Mouse (Mus musculus) spleen, postnatal 36 days (tissue): Measurements from ENCODE around the gene Npc1l1.

Experiments used
- DNase-seq, 2 experiments: peaks; one replicate each; pipeline ENCODE4 v3.0.0; 2022; ENCODE audit warnings: low spot score in 2 of 2, mixed read lengths in 1 of 2

Npc1l1 gene

DNA sequence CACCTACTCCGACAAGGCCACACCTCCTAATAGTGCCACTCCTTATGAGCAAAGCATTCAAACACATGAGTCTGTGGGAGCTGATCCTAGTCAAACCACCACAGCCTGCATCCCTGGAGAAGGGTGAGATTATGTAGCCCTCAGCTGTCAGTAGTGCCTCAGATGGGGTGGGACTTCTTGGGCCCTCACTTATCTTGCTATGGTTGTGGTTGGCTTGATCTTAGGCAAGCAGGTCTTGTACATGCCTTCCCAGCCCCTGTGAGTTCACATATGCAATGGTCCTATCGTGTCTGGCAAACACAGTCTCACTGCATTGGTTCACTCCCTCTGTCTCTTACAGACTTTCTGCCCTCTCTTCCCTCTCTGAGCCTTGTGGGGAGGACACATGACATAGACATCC lies 22.9 kb downstream of the Npc1l1 start:
- no peak for DNase-seq

DNA sequence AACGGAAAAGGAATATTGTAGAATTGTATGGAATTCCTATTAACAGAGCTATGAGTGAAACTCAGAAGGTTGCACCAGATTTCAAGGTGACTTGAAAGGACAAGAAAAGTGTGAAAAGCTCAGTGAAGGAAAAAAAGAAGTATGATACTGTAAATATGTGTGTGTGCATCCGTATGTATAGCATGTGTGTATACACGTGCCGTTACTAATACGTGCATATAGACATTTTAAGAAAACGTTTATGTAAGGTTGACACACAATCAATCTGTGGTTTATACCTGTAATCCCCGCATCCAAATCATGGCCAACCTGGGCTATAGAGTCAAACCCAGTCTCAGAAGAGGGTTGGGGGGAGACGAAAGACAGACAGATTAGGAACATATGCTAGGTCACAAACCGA lies 29.4 kb downstream of the Npc1l1 start:
- DNase-seq: no peak

DNA sequence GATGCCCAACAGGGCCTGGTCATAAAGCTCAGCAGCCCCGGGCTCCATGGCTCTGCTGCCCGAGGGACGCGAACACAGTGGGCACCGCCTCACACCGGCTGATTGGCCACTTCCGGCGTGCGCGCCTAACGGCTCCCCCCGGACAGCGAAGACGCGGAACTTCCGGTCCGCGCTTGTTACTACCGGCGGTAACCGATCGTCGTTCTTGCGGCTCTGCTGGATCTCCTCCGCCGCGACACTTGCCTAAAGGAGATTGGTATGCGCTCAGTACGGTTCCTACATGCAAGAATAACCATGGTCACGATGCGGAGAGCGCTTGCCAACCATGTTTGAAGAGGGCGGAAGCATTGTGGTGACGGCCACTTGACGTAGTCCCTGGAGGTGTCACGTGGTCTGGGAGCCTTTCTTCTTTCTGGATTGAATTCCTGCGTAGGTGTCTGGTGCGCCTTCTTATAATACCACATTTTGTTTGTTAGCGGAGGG lies 29.8 kb downstream of the Npc1l1 start, which contains the start of gene Nudcd3:
Nudcd3 (minus strand) TSS at position 329 of the 483 bp plus-strand sequence.
- peak; percentile 78 to 81 for DNase-seq

DNA sequence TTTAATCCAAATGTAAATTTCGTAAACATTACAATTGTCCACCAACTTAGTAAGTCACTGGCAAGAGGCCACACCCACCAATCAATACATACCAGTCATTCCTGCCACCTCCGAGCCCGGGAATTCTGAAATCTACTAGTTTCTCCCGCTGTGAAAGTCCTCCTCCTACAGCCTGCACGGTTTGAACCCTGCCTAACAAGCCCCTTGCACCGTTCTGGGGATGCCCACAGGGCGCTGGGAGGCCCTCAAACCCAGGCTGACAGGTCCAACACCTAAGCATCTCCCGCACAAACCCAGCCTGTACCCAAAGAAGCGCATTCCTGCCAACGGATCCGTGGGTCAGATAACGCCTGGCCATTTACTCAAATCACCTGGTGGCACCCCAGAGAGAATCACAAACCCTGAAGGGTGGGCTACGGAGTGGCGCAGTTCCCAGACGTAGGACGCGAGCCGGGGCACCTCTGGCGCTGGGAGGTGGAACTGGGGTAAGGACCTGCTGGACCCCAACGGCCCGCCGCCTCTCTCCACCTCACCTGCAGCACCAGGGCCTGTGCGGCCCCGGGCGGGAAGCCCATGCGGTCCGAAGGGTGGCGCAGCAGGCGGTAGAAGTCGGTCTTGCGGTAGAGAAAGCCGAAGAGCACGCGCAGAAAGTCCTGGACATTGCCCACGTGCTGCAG lies 30.4 kb downstream of the Npc1l1 start, which contains the start of gene A730071L15Rik:
A730071L15Rik (plus strand) TSS at position 620 of the 677 bp plus-strand sequence.
- no peak for DNase-seq

DNA sequence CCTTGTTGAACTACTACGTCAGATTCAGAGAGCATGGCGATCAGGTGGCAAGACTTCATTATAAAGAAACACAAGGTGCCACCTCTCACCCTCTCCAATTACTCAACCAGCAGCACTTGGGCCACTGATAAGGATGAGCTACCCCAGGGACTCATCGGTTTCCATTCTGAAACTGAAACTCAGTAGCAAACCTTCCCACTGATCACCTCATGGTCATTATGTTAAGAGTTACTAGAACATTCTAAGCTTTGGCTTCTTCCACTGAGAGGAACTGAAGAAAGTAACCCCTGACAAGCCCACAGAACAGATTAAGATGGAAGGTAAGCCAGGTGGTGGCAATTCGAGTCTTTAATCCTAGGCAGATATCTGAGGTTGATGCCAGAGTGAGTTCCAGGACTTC lies 31.5 kb downstream of the Npc1l1 start:
- DNase-seq: no peak

DNA sequence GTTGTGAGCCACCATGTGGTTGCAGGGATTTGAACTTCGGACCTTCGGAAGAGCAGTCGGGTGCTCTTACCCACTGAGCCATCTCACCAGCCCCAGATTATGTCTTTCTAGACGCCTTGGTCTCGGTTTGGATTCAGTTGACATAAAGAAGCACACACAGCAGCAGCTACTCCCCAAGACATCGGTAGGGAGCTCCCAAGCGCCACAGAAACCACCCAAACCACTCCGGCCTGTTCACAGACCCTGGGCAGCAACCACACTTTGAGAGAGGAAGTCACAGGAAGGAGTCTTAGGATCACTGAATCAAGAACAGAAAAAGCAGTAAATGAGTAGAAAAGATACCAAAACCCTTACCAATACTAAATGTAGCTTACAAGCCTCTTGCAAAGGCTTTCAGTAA lies 33.2 kb downstream of the Npc1l1 start:
- no peak for DNase-seq

DNA sequence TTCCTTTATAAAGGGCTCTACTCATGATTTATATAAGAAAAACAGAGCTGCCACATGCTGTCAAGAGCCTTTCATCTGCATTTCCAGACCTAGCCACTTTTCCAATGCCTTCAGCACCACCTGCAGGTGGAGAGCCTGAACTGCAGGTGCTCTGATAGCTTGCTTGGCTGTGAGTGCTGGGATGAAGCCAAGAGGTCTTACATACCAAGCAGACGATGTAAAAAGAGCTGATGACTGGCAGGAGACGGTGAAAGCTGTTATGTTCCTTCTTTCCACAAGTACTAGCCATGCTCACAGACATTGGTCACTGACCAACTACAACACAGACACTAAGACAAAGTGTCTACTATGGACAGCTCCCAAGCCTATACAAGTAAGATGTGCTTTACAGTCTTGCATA lies 42.1 kb downstream of the Npc1l1 start:
- DNase-seq: peak; percentile 67 to 77

DNA sequence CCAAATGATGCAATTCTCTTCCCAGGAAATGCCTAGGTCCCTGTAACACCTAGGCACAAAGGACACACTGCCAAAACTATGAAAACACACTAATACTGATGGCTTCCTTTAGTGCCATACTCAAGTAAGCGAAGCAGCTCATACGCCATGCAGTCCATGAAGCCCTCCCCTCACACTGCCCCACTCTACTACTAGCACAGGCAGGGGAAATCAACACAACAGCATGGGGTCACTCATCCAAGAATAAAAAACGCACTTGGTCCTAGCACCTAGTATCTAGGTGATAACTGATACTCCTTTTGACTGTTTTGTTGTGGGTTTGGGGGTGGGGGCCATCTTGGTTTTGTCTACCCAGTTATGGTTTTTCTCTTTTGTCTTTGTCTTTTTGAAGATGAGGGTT lies 42.5 kb downstream of the Npc1l1 start:
- DNase-seq: no peak

DNA sequence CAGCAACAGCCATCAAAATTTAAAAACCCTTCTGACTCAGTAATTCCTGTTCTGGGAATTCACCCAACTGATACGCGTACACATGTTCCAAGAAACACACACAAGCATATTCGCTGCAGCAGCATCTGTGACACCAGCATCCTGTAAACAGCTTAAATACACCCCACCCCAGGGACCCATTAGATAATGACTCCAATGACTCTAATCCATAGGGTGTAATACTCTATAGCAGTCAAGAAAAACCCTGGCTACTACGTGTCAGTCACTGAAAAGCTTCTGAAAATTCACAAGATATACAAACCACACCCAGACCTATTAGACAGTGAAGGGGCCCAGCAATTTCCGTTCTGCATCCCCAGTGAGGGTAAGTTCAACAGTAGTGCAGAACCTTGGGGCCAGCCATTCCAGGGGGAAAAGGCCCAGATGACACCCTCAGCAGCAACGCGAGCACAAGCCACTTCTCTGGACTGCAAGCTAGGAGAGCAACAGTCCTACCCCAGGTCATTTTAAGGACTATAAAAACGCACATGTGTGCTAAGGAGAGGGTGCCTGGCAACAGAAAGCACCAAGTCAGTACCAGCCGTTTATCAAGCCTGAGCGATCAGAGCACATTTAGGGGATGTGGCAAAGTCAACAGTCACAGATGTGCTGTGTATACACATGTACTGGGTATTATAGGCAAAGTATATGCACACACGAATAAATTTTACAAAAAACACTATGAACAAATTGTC lies 45.6 kb downstream of the Npc1l1 start:
- peak; percentile 41 to 47 for DNase-seq

DNA sequence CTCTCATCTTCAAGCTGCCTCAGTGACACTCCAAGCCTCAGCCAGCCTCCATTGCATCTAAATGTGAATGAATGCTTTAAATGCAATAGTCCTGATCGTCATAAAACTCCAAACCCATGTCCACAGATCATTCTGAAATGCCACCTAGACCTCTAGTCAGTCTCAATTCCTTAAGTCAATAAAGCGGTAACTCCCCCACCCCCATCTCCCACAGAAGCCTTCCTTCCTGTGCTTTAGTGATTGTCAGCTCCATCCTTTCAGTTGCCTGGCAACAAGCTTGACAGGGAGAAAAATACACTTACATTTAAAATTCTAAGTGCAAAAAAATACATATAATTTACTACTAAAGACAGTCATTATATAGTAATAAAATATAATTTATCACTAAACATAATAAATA lies 46.7 kb downstream of the Npc1l1 start:
- DNase-seq: no peak

DNA sequence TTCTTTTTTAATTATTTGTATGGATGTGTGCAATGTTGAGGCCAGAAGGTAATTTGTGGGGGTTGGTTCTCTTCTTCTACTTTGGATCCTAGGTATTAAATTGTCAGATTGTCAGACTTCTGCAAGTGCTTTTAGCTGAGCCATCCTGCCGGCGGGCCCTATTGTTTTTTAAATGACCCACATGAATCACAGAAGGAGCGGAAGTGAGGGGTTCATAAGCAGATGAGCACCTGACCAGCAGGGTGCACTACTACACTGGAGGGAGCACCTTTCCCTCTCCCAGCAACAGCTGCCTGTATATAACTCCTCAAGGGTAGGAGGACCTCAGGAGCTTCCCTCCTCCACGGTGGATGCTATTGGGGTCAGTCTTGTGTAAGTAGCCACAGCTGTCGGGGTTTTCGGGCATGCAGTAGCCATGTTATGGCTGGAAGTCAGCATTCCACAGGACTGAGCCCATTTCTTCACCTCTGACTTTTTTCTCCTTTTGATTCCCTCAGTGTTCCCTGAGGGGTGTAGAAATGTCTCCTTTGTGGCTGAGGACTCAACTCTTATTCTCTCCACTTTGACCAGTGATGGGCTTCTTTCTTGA lies 49.0 kb downstream of the Npc1l1 start:
- DNase-seq: peak in 1 of 2 experiments; percentile 17

DNA sequence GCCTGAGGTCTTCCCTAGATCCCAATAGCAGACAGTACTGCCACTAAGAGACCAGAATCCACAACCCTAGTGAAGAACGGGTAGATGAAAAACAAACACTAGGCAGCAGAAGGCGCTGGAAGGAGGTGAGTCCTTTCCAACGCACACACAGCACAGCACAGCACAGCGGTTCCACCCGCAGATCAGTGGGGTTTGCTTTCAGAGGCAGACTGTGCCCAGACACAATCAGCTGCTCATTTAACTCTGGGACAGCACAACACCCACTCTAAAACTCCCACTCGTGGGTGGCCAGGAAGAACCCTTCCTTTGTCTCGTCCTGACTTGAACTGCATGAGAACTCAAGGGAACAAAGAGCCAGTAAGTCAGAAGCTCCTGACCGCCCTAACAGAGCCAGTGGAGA lies 50.7 kb downstream of the Npc1l1 start:
- no peak for DNase-seq

DNA sequence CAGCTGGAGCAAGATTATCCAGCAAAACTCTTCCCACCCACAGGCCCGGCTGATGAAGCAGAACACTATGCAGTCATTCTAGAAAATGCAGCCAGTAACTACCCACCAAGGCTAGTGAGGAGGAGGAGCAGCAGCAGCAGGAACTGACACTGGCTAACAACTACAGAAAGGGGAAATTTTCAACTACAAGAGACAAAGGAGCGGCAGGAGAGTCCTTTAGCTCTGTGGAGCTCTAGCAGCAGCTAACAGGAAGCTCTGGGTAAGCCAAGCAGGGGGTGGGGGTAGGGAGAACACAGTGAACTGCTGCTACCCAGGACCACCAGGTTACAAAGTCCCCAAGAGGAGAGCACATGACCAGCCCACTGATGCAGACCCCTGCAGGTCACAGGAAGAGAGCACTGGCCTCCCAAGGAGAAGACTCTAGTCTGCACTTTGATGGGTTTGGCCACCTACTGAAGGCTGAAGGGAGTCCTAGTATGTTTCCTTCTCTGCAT lies 51.2 kb downstream of the Npc1l1 start:
- DNase-seq: peak; percentile 37 to 41

DNA sequence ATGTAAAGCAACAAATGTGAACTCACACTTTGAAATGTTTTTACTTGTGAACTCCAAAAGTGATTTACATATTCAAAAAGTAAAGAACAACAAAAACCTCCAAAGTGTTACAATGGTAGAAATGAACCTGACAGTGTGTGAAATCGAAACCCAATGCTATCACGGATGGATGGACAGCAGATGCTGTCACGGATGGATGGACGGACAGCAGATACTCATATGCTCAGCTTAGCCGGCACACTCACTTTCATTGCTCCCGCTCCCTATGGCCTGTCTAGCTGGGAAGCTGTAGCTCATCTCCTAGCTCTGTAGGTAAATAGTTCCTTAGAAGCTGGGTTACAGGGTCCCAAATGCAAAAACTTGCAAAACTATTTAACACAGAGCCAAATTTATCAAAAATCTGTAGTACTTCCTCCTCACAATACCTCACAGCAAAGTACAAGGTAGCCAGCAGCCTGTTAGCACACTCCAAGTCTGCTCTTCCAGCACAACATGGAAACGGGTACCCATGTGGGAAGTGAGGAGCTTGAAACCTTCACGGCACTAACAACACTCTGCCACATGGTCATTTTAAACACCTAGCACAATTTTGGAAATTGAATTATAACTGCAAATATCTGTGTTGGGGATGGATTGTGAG lies 52.0 kb downstream of the Npc1l1 start:
- DNase-seq: peak in 1 of 2 experiments; percentile 30

DNA sequence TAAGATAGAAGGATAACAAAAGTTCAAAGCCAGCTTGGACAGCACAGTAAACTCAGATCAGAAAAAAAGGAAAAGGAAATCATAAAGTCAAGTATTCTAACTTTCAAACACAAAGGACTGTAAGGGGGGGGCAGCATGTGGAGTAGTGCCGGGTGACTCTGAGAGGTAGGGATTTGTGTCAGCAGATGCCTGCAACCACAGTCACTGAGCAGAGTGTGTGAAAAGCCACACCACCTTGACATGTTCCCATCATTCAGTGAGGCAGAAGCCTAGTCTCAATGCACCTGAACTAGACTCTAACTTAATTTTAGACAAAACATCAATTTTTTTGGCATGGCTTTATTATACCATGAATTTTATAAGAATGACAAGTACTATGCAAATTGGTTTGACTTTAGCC lies 54.4 kb downstream of the Npc1l1 start:
- no peak for DNase-seq

DNA sequence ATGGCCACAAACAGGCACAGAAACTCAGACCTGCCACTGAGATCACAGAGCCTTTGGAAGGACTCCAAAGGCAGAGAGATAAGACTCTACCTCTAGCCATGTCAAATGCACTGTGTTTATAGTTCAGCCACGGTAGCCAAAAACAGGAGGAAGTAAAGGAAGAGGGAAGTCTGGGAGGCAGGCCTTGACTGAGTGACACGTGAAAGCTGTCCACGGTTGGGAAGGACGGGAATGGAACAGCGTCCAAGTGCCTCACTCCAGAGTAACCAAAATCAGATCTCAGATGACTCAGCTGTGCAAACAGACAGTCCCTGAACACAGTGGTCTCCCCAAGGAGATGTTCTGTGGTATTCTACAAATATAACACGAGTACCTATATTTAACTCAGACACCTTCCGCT lies 55.2 kb downstream of the Npc1l1 start:
- DNase-seq: no peak

DNA sequence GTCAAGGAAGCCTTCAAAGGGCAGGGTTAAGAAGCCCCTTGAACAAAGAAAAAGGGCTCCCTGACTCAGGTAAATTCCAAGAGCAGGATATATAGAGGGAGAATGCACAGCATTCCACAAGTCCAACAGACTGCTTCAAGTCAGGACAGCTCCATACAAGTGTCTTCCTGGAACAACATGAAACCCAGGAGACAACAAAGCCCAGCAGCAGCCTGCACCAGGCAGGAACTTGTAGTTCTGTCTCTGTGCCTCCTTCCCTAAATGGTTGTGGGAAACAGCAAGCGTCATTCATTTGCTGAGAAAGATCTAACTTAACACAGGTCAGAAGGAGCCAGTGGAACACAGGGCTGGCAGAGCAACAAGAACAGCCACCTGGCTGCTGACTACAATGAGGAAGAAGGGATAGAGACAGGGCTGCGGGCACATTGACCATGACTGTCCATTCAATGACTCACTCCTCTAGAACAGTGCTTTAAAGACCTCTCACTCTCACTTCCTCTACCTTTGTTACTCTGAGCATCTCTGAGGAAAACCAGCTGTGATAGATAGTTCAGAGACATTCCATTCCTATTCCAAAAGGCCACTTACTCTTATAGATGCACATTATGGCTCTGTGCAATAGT lies 60.8 kb downstream of the Npc1l1 start:
- peak in 1 of 2 experiments; percentile 33 for DNase-seq

DNA sequence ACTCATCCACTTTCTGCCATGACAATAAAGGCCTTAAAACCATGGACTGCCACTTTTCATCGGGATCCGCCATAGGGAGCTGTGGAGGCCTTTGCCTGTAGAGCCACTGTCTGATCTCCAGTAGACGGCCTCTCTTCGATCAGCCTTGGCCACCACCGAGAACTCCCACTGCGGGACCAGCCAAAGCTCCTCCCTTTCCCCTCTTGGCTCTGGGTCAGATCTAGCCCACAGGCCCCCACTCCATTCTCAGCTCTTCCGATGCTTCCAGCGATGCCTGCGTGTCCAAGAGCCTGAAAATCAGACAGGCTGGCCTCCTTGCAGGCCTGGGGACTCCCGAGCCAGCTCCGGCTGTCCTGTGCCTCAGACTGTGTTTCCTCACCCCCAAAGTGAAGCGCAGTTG lies 63.6 kb downstream of the Npc1l1 start:
- DNase-seq: no peak

DNA sequence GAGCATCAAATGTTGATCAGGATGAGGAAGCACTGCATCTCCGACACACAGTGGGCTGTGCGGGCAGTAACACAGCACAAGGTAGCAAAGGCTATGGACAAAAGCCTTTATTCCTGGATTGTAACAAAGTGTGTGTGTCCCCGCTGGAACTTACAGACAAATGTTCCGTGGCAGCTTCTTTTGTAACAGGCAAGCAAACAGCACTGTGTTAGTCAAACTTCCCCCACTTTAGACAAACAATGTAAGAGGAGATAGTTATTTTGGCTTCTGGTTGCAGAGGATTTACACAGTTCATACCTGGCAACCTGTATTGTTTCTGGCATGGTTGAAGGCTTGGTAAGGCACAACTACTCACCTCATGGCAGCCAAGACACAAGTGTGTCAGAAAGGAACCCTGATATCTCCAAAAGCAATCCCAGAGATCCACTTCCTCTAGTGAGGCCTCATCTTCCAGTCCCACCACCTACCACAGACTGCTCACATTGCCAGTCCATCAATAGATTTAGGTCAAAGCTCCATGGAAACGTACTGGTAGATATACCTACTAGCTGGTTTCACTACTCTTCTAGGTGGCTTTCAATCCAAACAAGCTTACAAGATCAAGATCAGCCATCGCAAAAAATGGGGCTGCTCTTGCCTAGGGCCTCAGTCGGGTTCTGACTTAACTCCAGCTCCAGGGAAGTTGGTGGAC lies 64.4 kb downstream of the Npc1l1 start:
- DNase-seq: no peak

DNA sequence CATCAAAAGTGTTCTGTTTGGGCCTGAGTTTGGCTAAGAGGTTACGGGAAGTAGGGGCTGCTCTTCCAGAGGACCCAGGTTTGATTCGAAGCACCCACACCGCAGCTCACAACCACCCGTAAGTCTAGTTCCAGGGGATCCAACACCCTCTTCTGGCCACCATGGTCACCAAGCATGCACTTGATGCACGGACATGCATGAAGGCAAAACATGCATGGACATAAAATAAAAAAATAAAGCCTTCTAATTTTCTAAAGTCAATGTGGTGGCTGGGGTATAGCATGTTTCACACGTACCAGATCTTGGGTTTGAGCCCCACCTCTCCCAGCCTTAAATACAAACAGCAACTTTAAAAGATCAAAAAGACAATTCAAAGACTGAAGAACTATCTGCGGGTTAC lies 65.2 kb downstream of the Npc1l1 start:
- no peak for DNase-seq

DNA sequence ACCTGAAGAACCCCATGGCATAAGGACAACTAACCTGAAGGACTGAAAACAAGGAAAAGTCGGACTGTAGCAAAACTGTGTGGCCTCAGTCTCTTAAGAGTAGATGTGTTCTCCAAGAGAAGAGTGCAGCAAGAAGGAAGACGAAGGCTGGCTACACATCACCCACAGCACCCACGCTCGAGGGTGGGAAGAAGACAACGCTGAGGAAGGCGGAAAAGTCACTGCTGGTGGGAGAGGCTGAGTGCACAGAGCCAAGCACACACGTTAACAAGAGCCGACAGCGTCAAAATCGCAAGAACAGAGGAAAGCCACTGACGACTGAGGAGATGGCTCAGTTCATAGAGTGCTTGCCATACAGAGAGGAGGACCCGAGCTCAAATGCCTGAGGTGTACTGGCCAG lies 66.2 kb downstream of the Npc1l1 start:
- no peak for DNase-seq
